Mouse (Mus musculus): Measurements from ENCODE around the gene Rorb.

GRCm38 (mm10) chr19:18947193-18947592 lies 163.8 kb downstream of the Rorb start:
- TF ChIP-seq CHD2 (IDR thresholded peaks at IDR 0.05; ENCODE audit: low read length) (no peak), USF1 (IDR thresholded peaks at IDR 0.05; ENCODE audit: low read depth, low read length) (no peak), TBP (conservative IDR thresholded peaks at IDR 0.05; ENCODE audit: low read depth, low read length) (no peak), EP300 (IDR thresholded peaks at IDR 0.05; ENCODE audit: low read length) (no peak), POLR2A (IDR thresholded peaks at IDR 0.05; ENCODE audit: low read depth, low read length) (no peak), MEF2A (IDR thresholded peaks at IDR 0.05; ENCODE audit: borderline replicate concordance, low read depth, low read length) (no peak), MAX (IDR thresholded peaks at IDR 0.05; ENCODE audit: low read length) (no peak), KAT2A (IDR thresholded peaks at IDR 0.05; ENCODE audit: insufficient replicate concordance, low read length) (no peak), CTCF (conservative IDR thresholded peaks at IDR 0.05 in 1 of 2, IDR thresholded peaks at IDR 0.05 in 1 of 2; ENCODE audit: low read depth in 2 of 2, low read length in 2 of 2) (no peak), RCOR1 (conservative IDR thresholded peaks at IDR 0.05; ENCODE audit: low read depth, low read length) (no peak)

Measured in CH12.LX (cell line).